Mouse (Mus musculus): ENCODE measurements at regions not wholly inside any gene's neighbourhood (a gene's known extent, or its start where the extent isn't known, plus 50 kb on each side); places are given as distances from the start of the nearest gene placed in this dataset.

- no peak for DNase-seq
These were observed 61.7 kb downstream of the Thnsl1 start for GRCm38 (mm10) chr2:21267149-21267761.

GRCm38 (mm10) chr2:21269989-21270846, 64.7 kb downstream of the Thnsl1 start:
- peak in 1 of 2 experiments; percentile 26 for DNase-seq

- no peak for DNase-seq
These were observed 67.9 kb downstream of the Thnsl1 start for GRCm38 (mm10) chr2:21273416-21273815.

- DNase-seq, result no peak
These were observed 69.8 kb downstream of the Thnsl1 start for GRCm38 (mm10) chr2:21275315-21275714.

- peak; percentile 96 to 97 for DNase-seq
These were observed 75.4 kb downstream of the Thnsl1 start for GRCm38 (mm10) chr2:21280794-21281420.

- no peak for DNase-seq
These were observed 77.1 kb downstream of the Thnsl1 start for GRCm38 (mm10) chr2:21282505-21283200.

GRCm38 (mm10) chr2:21284881-21285280, 79.4 kb downstream of the Thnsl1 start:
- DNase-seq, result no peak

- no peak for DNase-seq
These were observed 79.6 kb upstream of the Gpr158 start for GRCm38 (mm10) chr2:21287786-21288185.

GRCm38 (mm10) chr2:21292669-21293151, 74.6 kb upstream of the Gpr158 start:
- no peak for DNase-seq

- no peak for DNase-seq
These were observed 73.3 kb upstream of the Gpr158 start for GRCm38 (mm10) chr2:21294002-21294401.

- DNase-seq, result peak; percentile 49 to 62
These were observed 67.7 kb upstream of the Gpr158 start for GRCm38 (mm10) chr2:21299681-21300080.

Measured in cerebellum, postnatal 36 days (tissue).